Mouse (Mus musculus) G1E (cell line): Measurements from ENCODE around the gene Kremen1.

Source experiments
- CTCF ChIP-seq: IDR thresholded peaks from 2 replicates; pipeline ENCODE4 v1.5.1; 2012; ENCODE audit warnings: low read depth, low read length, inconsistent platforms, mixed read lengths
- GATA1 ChIP-seq: IDR thresholded peaks from 2 replicates; pipeline ENCODE4 v1.6.1; 2012; ENCODE audit warnings: borderline replicate concordance, low read length, inconsistent platforms, mixed read lengths
- GATA2 ChIP-seq: IDR thresholded peaks from 2 replicates; pipeline ENCODE4 v1.6.1; 2012; ENCODE audit warnings: low read depth, low read length, inconsistent platforms, borderline replicate concordance
- TAL1 ChIP-seq: conservative IDR thresholded peaks from 2 replicates; pipeline ENCODE4 v1.6.1; 2012; ENCODE audit warnings: low read depth, low read length, inconsistent platforms, mixed read lengths

GRCm38 (mm10) chr11:5164310-5164709 lies 97.0 kb downstream of the Kremen1 start:
- TF ChIP-seq CTCF (no peak), TAL1 (no peak), GATA1 (no peak), GATA2 (no peak)
